Mouse (Mus musculus) heart, adult 8-10 months (tissue): Measurements from ENCODE around the gene Olfr1247. TPM values are rescaled to one million over a fixed set of nuclear protein-coding genes. Genes with fewer than 3 reads are reported as not detected.
"Not testable (repeated sequence)": the region's sequence is repeated elsewhere in the genome, so short reads cannot be mapped to it uniquely, and the experiment has no call there.

ENCODE experiments used
- DNase-seq: peaks from one replicate; pipeline ENCODE4 v3.0.0; 2022; ENCODE audit warnings: low spot score
- total RNA-seq, 4 experiments: library from RNA; stranded (reverse); gene quantifications; 2 replicates each; pipeline ENCODE4 v1.2.4; 2022

Gene Olfr1247
- total RNA-seq = not detected

- DNase-seq = no peak
These were observed at the start of gene Olfr1247 for GRCm38 (mm10) chr2:89614030-89614429. Gene Olfr1247, minus strand, starts transcription at chr2:89614130.

- no peak for DNase-seq
These were observed 47.4 kb upstream of the Olfr1247 start, which contains the start of gene Olfr1250 for GRCm38 (mm10) chr2:89661367-89661766. Gene Olfr1250, minus strand, starts transcription at chr2:89661467.

GRCm38 (mm10) chr2:89634883-89635282 is 21.0 kb upstream of the Olfr1247 start, which contains the start of gene Olfr1249:
Gene Olfr1249, minus strand, starts transcription at chr2:89634983.
- no peak for DNase-seq

GRCm38 (mm10) chr2:89618145-89618544 is 4.2 kb upstream of the Olfr1247 start, which contains the start of gene Olfr1248:
Gene Olfr1248, minus strand, starts transcription at chr2:89618245.
- DNase-seq = not testable (repeated sequence)

- DNase-seq = no peak
These were observed 20.9 kb downstream of the Olfr1247 start, which contains the start of gene Olfr1246 for GRCm38 (mm10) chr2:89593057-89593456. Gene Olfr1246, minus strand, starts transcription at chr2:89593157.

GRCm38 (mm10) chr2:89578347-89578746 is 35.6 kb downstream of the Olfr1247 start, which contains the start of gene Olfr1245:
Gene Olfr1245, minus strand, starts transcription at chr2:89578447.
- no peak for DNase-seq

- not testable (repeated sequence) for DNase-seq
These were observed 51.2 kb downstream of the Olfr1247 start for GRCm38 (mm10) chr2:89562706-89563105.

Other genes starting within 250 kb of the Olfr1247 start
- gene Olfr1234, start 249.3 kb downstream of the Olfr1247 start, total RNA-seq = not detected
- gene Olfr1238, start 204.5 kb downstream of the Olfr1247 start, total RNA-seq = not detected
- not detected for gene Olfr1239, start 193.7 kb downstream of the Olfr1247 start, total RNA-seq
- not detected for gene Olfr1240, start 171.1 kb downstream of the Olfr1247 start, total RNA-seq
- not detected for gene Olfr1241, start 127.0 kb downstream of the Olfr1247 start, total RNA-seq
- not detected for gene Olfr1242, start 115.8 kb downstream of the Olfr1247 start, total RNA-seq
- gene Olfr1243, start 82.6 kb downstream of the Olfr1247 start, total RNA-seq = not detected
- not detected for gene Olfr1245, start 35.7 kb downstream of the Olfr1247 start, total RNA-seq
- not detected for gene Olfr1246, start 21.0 kb downstream of the Olfr1247 start, total RNA-seq
- not detected for gene Olfr1248, start 4.1 kb upstream of the Olfr1247 start, total RNA-seq
- gene Olfr1249, start 20.9 kb upstream of the Olfr1247 start, total RNA-seq = not detected
- not detected for gene Olfr1250, start 47.3 kb upstream of the Olfr1247 start, total RNA-seq
- not detected for gene Olfr1251, start 57.8 kb upstream of the Olfr1247 start, total RNA-seq
- not detected for gene Olfr1252, start 110.9 kb upstream of the Olfr1247 start, total RNA-seq
- gene Olfr1253, start 143.0 kb upstream of the Olfr1247 start, total RNA-seq = not detected
- gene Olfr1254, start 179.5 kb upstream of the Olfr1247 start, total RNA-seq = not detected
- gene Olfr1255, start 197.9 kb upstream of the Olfr1247 start, total RNA-seq = not detected
- gene Olfr1256, start 227.4 kb upstream of the Olfr1247 start, total RNA-seq = not detected
- not detected for gene Olfr48, start 234.1 kb upstream of the Olfr1247 start, total RNA-seq